Mouse (Mus musculus): Measurements from ENCODE around the gene Gipc3. TPM values are rescaled to one million over a fixed set of nuclear protein-coding genes. Genes with fewer than 3 reads are reported as not detected.
A peak's percentile ranks its signal among the peaks of the same experiment; 100 is the strongest.

Gipc3 gene
- polyA plus RNA-seq, 1 experiment, result 1.2 TPM

- Histone ChIP-seq H3K27me3 (ENCODE audit: control insufficient read depth, insufficient read depth, low read length) (no peaks in the 10 kb centered on the region), H3K27ac (ENCODE audit: insufficient read depth, low read depth, low read length) (no peak overlapping the region), H3K4me3 (ENCODE audit: low read depth, low read length) (no peak overlapping the region), H3K4me1 (ENCODE audit: control insufficient read depth, insufficient read depth, insufficient read length, low read length) (peaks cover 22% of the 10 kb centered on the region; the same call in 1 of the 2 replicates), H3K36me3 (ENCODE audit: control insufficient read depth, insufficient read depth, low read length) (0 out of 2 replicates have a peak, but pooled peaks cover 2% of the 10 kb centered on the region)
- WGBS, result 80% methylated on average over 6 of the region's 6 CpGs
- TF ChIP-seq POLR2A (IDR thresholded peaks at IDR 0.05; ENCODE audit: low read depth, low read length) (no peak), CTCF (IDR thresholded peaks at IDR 0.05; ENCODE audit: extremely low read depth, insufficient read length, insufficient replicate concordance, low read depth, low read length) (no peak)
Observed at GRCm38 (mm10) chr10:81379809-81380378, 36.8 kb upstream of the Gipc3 start.

GRCm38 (mm10) chr10:81379183-81379553 is 36.1 kb upstream of the Gipc3 start:
- Histone ChIP-seq H3K36me3 (ENCODE audit: control insufficient read depth, insufficient read depth, low read length) (0 out of 2 replicates have a peak, but pooled peaks cover 2% of the 10 kb centered on the region), H3K27ac (ENCODE audit: insufficient read depth, low read depth, low read length) (peak overlapping the region; percentile 18; the same call in 1 of the 2 replicates), H3K4me1 (ENCODE audit: control insufficient read depth, insufficient read depth, insufficient read length, low read length) (peaks cover 21% of the 10 kb centered on the region; the same call in 1 of the 2 replicates), H3K27me3 (ENCODE audit: control insufficient read depth, insufficient read depth, low read length) (no peaks in the 10 kb centered on the region), H3K4me3 (ENCODE audit: low read depth, low read length) (peak overlapping the region; percentile 80)
- TF ChIP-seq CTCF (IDR thresholded peaks at IDR 0.05; ENCODE audit: extremely low read depth, insufficient read length, insufficient replicate concordance, low read depth, low read length) (no peak), POLR2A (IDR thresholded peaks at IDR 0.05; ENCODE audit: low read depth, low read length) (no peak)
- 55% methylated on average over 3 of the region's 3 CpGs for WGBS

GRCm38 (mm10) chr10:81378553-81379182 is 35.6 kb upstream of the Gipc3 start:
- H3K27ac ChIP-seq (ENCODE audit: insufficient read depth, low read depth, low read length), result peak overlapping the region; percentile 18; the same call in 1 of the 2 replicates

GRCm38 (mm10) chr10:81377793-81378552 is 34.9 kb upstream of the Gipc3 start, which contains the start of gene Fzr1:
TSS of gene Fzr1 (minus strand) at chr10:81378516.
- TF ChIP-seq CTCF (IDR thresholded peaks at IDR 0.05; ENCODE audit: extremely low read depth, insufficient read length, insufficient replicate concordance, low read depth, low read length) (no peak), POLR2A (IDR thresholded peaks at IDR 0.05; ENCODE audit: low read depth, low read length) (peak; percentile 74)
- no peaks in the 10 kb centered on the region for H3K27me3 ChIP-seq (ENCODE audit: control insufficient read depth, insufficient read depth, low read length)
- peaks cover 21% of the 10 kb centered on the region; the same call in 1 of the 2 replicates for H3K4me1 ChIP-seq (ENCODE audit: control insufficient read depth, insufficient read depth, insufficient read length, low read length)
- peak within 1 kb of the TSS; percentile 86 for H3K4me3 ChIP-seq (ENCODE audit: low read depth, low read length)
- H3K27ac ChIP-seq (ENCODE audit: insufficient read depth, low read depth, low read length), result peak within 1 kb of the TSS; percentile 18
- H3K36me3 ChIP-seq (ENCODE audit: control insufficient read depth, insufficient read depth, low read length), result peaks cover 7% of the 10 kb centered on the region
- 1% methylated on average over 57 of the region's 59 CpGs for WGBS

More at GRCm38 (mm10) chr10:81378553-81379182, 35.6 kb upstream of the Gipc3 start:
- Histone ChIP-seq H3K27me3 (ENCODE audit: control insufficient read depth, insufficient read depth, low read length) (no peaks in the 10 kb centered on the region), H3K36me3 (ENCODE audit: control insufficient read depth, insufficient read depth, low read length) (peaks cover 5% of the 10 kb centered on the region), H3K4me1 (ENCODE audit: control insufficient read depth, insufficient read depth, insufficient read length, low read length) (peaks cover 21% of the 10 kb centered on the region; the same call in 1 of the 2 replicates), H3K4me3 (ENCODE audit: low read depth, low read length) (peak overlapping the region; percentile 86)
- no peak for TF ChIP-seq CTCF (IDR thresholded peaks at IDR 0.05; ENCODE audit: extremely low read depth, insufficient read length, insufficient replicate concordance, low read depth, low read length)
- no peak; the same call in 1 of the 2 replicates for TF ChIP-seq POLR2A (IDR thresholded peaks at IDR 0.05; ENCODE audit: low read depth, low read length)
- 1% methylated on average over 46 of the region's 46 CpGs for WGBS

- Histone ChIP-seq H3K27ac (ENCODE audit: insufficient read depth, low read depth, low read length) (peak overlapping the region; percentile 2; the same call in 1 of the 2 replicates), H3K27me3 (ENCODE audit: control insufficient read depth, insufficient read depth, low read length) (no peaks in the 10 kb centered on the region), H3K36me3 (ENCODE audit: control insufficient read depth, insufficient read depth, low read length) (peaks cover 7% of the 10 kb centered on the region), H3K4me1 (ENCODE audit: control insufficient read depth, insufficient read depth, insufficient read length, low read length) (peaks cover 21% of the 10 kb centered on the region; the same call in 1 of the 2 replicates), H3K4me3 (ENCODE audit: low read depth, low read length) (peak overlapping the region; percentile 86)
- TF ChIP-seq POLR2A (IDR thresholded peaks at IDR 0.05; ENCODE audit: low read depth, low read length) (no peak), CTCF (IDR thresholded peaks at IDR 0.05; ENCODE audit: extremely low read depth, insufficient read length, insufficient replicate concordance, low read depth, low read length) (no peak)
- 18% methylated on average over 2 of the region's 2 CpGs for WGBS
Observed at GRCm38 (mm10) chr10:81377362-81377664, 34.2 kb upstream of the Gipc3 start.

- TF ChIP-seq POLR2A (IDR thresholded peaks at IDR 0.05; ENCODE audit: low read depth, low read length) (no peak), CTCF (IDR thresholded peaks at IDR 0.05; ENCODE audit: extremely low read depth, insufficient read length, insufficient replicate concordance, low read depth, low read length) (no peak)
- 26% methylated on average over 6 of the region's 6 CpGs for WGBS
- H3K4me3 ChIP-seq (ENCODE audit: low read depth, low read length), result peak overlapping the region; percentile 86
Observed at GRCm38 (mm10) chr10:81376561-81377361, 33.7 kb upstream of the Gipc3 start.

More at GRCm38 (mm10) chr10:81376561-81377361, 33.7 kb upstream of the Gipc3 start:
- H3K4me1 ChIP-seq (ENCODE audit: control insufficient read depth, insufficient read depth, insufficient read length, low read length), result peaks cover 15% of the 10 kb centered on the region; the same call in 1 of the 2 replicates
- H3K27me3 ChIP-seq (ENCODE audit: control insufficient read depth, insufficient read depth, low read length), result no peaks in the 10 kb centered on the region
- peak overlapping the region; percentile 2 for H3K27ac ChIP-seq (ENCODE audit: insufficient read depth, low read depth, low read length)
- H3K36me3 ChIP-seq (ENCODE audit: control insufficient read depth, insufficient read depth, low read length), result peaks cover 7% of the 10 kb centered on the region
